Mouse (Mus musculus): ENCODE data around the gene Tspan10.
A peak's percentile ranks its signal among the peaks of the same experiment; 100 is the strongest.

- peak; percentile 88 for TF ChIP-seq TCF12 (IDR thresholded peaks at IDR 0.05; ENCODE audit: low read depth, low read length)
- TF ChIP-seq KAT2A (conservative IDR thresholded peaks at IDR 0.05; ENCODE audit: low read depth, low read length): peak; percentile 92
- no peak for TF ChIP-seq RCOR1 (IDR thresholded peaks at IDR 0.05; ENCODE audit: low read depth, low read length)
- no peak for TF ChIP-seq MAFK (IDR thresholded peaks at IDR 0.05; ENCODE audit: borderline replicate concordance, low read depth, low read length)
- no peak for TF ChIP-seq EP300 (IDR thresholded peaks at IDR 0.05; ENCODE audit: low read depth in 1 of 2, low read length in 2 of 2)
- peak; percentile 98 to 100 for TF ChIP-seq POLR2A (IDR thresholded peaks at IDR 0.05; ENCODE audit: control insufficient read depth in 1 of 2, insufficient read depth in 1 of 2, low read depth in 1 of 2, low read length in 2 of 2, poor library complexity in 1 of 2)
- TF ChIP-seq MAX (IDR thresholded peaks at IDR 0.05; ENCODE audit: low read length): peak; percentile 96
- peak; percentile 94; the same call in 1 of the 2 replicates for TF ChIP-seq UBTF (IDR thresholded peaks at IDR 0.05; ENCODE audit: borderline replicate concordance, insufficient read depth, low read depth, low read length)
- no peak for TF ChIP-seq BHLHE40 (IDR thresholded peaks at IDR 0.05; ENCODE audit: borderline replicate concordance, low read depth, low read length)
These were observed 42.0 kb downstream of the Tspan10 start, which contains the start of gene Mrpl12 for GRCm38 (mm10) chr11:120484265-120484981.

Measured in MEL (cell line).